Mouse (Mus musculus) lung, adult 2 months (tissue): Measurements from ENCODE around the gene Trim10. TPM values are rescaled to one million over a fixed set of nuclear protein-coding genes. Genes with fewer than 3 reads are reported as not detected.
"Not testable (repeated sequence)": the region's sequence is repeated elsewhere in the genome, so short reads cannot be mapped to it uniquely, and the experiment has no call there.

Experiments
- DNase-seq: peaks from one replicate; pipeline ENCODE4 v3.0.0; 2022
- H3K4me1 ChIP-seq: fragments of 200-500 bp; 2 replicates; pipeline ENCODE4 v1.6.1; 2011; ENCODE audit warnings: low read length; ENCODE audit not compliant: control insufficient read depth, insufficient read depth
- H3K4me3 ChIP-seq: fragments of 200-500 bp; replicated peaks from 2 replicates; pipeline ENCODE3; 2011; ENCODE audit warnings: low read depth, mild to moderate bottlenecking, control low read depth, low read length; ENCODE audit errors: extremely low read depth
- CTCF ChIP-seq: fragments of 200-500 bp; IDR thresholded peaks from 2 replicates; pipeline ENCODE4 v1.5.1; 2011; ENCODE audit warnings: mild to moderate bottlenecking, low read length, control low read depth; ENCODE audit not compliant: insufficient read depth
- POLR2A ChIP-seq: fragments of 200-500 bp; IDR thresholded peaks from 2 replicates; pipeline ENCODE4 v1.6.1; 2011; ENCODE audit warnings: low read depth, mild to moderate bottlenecking, control low read depth, low read length, borderline replicate concordance; ENCODE audit errors: extremely low read depth
- WGBS: fragments of 180-500 bp; shearing (Covaris S2); methylation state at CpG from one replicate; pipeline ENCODE4 v1.1.7; 2018; 5-methylcytosine and 5-hydroxymethylcytosine counted together
- polyA plus RNA-seq: library from polyadenylated mRNA; depleted of rRNA; stranded (reverse); fragments of >200 nt; gene quantifications from 2 replicates; pipeline ENCODE4 v1.2.3, GENCODE M21; 2012

Gene Trim10
- polyA plus RNA-seq, 1 experiment = 0.07 TPM

DNA sequence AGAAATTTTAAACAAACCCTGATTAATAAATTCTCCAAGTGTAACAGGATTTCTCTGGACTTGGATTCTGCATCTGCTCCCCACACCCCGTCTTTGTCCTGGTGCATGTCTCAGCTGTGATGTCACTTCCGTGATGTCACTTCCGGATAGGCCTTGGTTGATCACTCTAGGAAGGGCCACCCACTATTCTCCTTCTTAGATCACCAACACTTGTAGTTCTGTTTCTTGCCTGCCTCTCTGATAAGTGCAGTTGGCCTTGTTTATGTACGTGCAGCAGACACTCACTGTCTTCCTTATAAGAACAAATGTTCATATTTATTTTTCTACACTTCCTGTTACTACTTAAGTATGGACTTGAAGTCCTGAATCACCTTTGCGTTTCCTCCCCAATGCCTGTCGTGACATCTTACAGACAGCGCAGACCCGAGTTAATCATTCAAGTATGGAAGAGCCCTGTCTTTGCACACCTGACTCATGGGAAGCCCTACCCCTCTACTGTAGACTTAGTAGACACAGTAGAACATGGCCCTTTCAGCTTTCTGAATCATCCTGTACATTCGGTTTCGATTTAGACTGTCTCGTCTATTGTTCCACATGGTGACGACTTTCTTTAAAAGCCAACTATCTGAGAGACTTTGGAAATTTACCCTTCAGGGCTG lies 15.9 kb downstream of the Trim10 start:
- WGBS = 79% methylated on average over 12 of the region's 12 CpGs
- H3K4me1 ChIP-seq = no peaks in the 10 kb centered on the region
- no peak for TF ChIP-seq POLR2A
- TF ChIP-seq CTCF = no peak

GRCm38 (mm10) chr17:36890073-36890903 lies 20.9 kb downstream of the Trim10 start, which contains the start of gene Trim40:
Gene Trim40 (minus strand): TSS chr17:36890123.
- 79% methylated on average over 5 of the region's 5 CpGs for WGBS
- DNase-seq = no peak
- Histone ChIP-seq H3K4me1 (no peaks in the 10 kb centered on the region), H3K4me3 (no peak within 1 kb of the TSS)
- no peak for TF ChIP-seq CTCF
- TF ChIP-seq POLR2A = no peak

More for the DNA sequence above, 15.9 kb downstream of the Trim10 start:
- H3K4me3 ChIP-seq = no peak overlapping the region
- no peak for DNase-seq

DNA sequence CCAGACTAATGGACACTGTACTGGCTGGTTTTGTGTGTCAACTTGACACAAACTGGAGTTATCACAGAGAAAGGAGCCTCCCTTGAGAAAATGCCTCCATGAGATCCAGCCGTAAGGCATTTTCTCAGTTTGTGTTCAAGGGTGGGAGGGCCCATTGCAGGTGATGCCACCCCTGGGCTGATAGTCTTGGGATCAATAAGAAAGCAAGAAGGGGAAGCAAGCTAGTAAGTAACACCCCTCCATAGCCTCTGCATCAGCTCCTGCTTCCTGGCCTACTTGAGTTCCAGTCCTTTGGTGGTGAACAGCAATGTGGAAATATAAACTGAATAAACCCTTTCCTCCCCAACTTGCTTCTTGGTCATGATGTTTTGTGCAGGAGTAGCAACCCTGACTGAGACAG lies 22.1 kb downstream of the Trim10 start:
- WGBS = 92% methylated on average over 1 of the region's 1 CpGs
- not testable (repeated sequence) for DNase-seq, H3K4me3 ChIP-seq, H3K4me1 ChIP-seq

GRCm38 (mm10) chr17:36892362-36892761 lies 23.0 kb downstream of the Trim10 start:
- no peak overlapping the region for H3K4me3 ChIP-seq
- no peaks in the 10 kb centered on the region for H3K4me1 ChIP-seq
- WGBS = 6% methylated on average over 2 of the region's 2 CpGs
- peak; percentile 31 for DNase-seq
- TF ChIP-seq POLR2A = no peak
- TF ChIP-seq CTCF = peak; percentile 44

DNA sequence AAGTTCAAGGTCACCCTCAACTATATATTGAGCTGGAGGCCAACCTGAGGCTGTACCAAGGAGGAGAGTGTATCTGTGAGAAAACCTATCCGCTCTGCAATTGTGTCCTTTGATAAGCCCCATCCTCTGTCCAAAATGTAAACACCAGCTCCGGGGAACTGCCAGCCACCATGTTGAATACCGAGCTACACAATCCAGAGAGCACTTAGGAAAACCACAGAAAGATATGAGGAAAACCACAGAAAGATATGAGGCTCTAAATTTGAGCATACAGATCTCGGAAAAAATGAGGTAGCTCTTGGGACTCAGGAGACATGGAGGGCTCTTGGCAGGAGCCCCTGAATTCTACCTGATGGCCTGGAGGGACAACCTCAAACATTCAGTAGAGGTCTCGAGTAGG lies 24.0 kb downstream of the Trim10 start:
- WGBS = 35% methylated on average over 5 of the region's 5 CpGs
- H3K4me3 ChIP-seq = no peak overlapping the region
- TF ChIP-seq POLR2A = no peak
- no peak for TF ChIP-seq CTCF

DNA sequence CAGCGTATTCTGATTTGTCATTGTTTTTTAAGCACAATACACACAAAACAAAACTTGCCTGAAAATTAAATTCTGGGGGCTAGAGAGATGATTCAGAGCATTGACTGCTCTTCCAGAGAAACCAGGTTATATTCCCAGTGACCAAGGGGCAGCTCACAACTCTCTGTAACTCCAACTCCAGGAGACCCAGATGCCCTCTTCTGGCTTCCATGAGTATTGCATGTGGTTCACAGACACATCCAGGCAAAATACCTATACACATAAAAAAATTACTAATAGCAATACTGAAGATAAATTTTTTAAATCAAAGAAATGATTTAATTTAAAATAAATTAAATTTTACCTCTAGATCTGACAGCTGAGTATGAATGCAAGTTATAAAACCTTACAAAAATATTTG lies 27.2 kb downstream of the Trim10 start:
- TF ChIP-seq POLR2A (no peak), CTCF (peak; percentile 30; the same call in 1 of the 2 replicates)
- H3K4me3 ChIP-seq = no peak overlapping the region
- peak; percentile 20 for DNase-seq
- 75% methylated on average over 1 of the region's 1 CpGs for WGBS
- no peaks in the 10 kb centered on the region for H3K4me1 ChIP-seq

More for the DNA sequence above, 24.0 kb downstream of the Trim10 start:
- DNase-seq = no peak
- H3K4me1 ChIP-seq = no peaks in the 10 kb centered on the region

DNA sequence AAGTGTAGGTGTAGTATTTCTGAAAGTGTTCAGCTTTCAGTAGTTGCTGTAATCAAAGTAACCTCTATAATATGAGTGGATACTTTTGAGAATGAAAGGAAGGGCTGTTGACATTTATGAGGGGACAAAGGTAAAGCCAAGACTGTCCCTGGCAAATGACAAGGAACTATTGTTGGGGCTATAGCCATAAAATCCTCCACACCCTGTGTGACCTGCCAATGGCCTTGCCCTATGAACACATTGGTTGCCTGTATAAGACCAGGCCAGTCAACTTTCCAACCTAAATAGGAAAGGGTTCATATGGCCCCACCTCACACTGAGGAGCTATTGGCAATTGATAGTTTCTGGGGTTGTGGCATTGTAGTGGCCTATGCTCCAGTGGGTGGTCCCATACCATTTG lies 27.7 kb downstream of the Trim10 start:
- Histone ChIP-seq H3K4me3 (no peak overlapping the region), H3K4me1 (no peaks in the 10 kb centered on the region)
- no peak for TF ChIP-seq CTCF
- TF ChIP-seq POLR2A = no peak
- no peak for DNase-seq

DNA sequence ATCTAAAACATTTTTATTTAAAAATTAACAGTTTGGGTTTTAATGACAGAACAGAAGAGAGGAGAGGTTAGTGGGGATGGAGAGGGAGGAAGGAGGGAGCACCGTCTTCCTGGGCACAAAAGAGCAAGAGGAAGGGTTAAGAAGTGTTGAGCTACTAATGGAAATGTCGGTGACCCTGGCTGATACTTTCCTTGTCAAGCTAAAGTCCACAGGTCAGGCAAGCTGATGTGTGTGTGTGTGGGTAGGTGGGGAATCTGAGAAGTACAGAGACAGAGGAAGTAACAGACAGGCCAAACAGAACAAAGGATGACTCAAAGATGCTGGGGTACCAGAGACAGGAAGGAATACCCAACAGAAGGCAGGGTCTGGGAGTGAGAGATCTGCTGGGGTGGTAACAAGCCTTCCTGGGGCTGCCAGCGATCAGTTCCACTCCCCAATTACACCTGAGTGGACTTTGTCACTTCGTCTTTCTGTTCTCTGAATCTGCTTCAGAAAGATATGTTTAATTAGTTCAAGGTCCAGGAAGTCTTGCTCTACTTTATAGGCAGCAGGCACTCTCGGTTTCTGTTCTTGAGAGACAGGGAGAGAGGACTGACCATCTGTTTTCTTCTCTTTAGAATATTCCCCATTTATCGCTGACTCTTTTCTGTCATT lies 28.3 kb downstream of the Trim10 start, which contains the start of gene Trim31:
Trim31 (plus strand) TSS at position 567 of the 654 bp plus-strand sequence.
- no peak for DNase-seq
- 69% methylated on average over 6 of the region's 6 CpGs for WGBS
- Histone ChIP-seq H3K4me1 (no peaks in the 10 kb centered on the region), H3K4me3 (no peak within 1 kb of the TSS)
- TF ChIP-seq CTCF = no peak
- TF ChIP-seq POLR2A = no peak

DNA sequence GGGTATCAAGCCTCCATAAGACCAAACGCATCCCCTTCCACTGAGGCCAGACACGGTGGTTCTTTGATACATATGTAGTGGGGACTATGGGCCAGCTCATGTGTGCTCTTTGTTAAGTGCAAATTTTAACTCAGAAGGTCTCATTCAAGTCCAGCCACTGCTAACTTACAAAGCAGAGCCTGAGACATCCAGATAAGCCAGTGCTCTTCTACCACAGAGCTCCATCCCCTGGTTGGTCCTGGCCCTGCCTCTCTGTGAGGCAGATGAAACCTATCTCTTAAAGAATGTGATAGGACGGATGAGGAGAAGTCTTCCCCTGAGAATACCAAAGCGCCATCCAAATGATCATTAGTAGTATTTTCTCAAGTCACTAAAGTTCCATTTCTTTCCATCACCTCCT lies 30.0 kb downstream of the Trim10 start:
- no peak for TF ChIP-seq POLR2A
- no peak for TF ChIP-seq CTCF
- H3K4me3 ChIP-seq = no peak overlapping the region
- no peaks in the 10 kb centered on the region for H3K4me1 ChIP-seq
- DNase-seq = no peak
- 74% methylated on average over 4 of the region's 4 CpGs for WGBS

DNA sequence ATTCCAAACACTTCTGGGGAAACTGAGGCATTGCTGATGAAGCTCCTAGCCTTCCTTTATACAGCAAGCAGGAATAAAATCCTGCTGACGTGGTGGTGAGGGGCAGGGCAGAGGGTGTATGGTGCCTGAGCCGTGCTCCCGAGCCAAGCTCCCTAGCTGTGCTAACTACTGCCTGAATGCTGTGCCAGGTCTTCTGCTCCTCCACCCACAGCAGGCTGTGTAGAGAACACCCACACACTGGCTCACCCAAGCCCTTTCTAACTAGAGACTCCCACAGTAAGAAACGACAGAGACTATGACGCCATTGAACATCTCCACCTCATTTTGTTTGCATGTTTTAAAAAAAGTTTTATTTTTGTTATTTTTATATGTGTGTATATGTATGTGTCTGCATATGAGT lies 30.6 kb downstream of the Trim10 start:
- H3K4me3 ChIP-seq = no peak overlapping the region
- TF ChIP-seq POLR2A (no peak), CTCF (no peak)
- no peaks in the 10 kb centered on the region for H3K4me1 ChIP-seq
- WGBS = 83% methylated on average over 5 of the region's 5 CpGs
- no peak for DNase-seq
